Mouse (Mus musculus) forebrain, embryonic 16.5 days (tissue): Measurements from ENCODE around the gene Gm13272. TPM values are rescaled to one million over a fixed set of nuclear protein-coding genes. Genes with fewer than 3 reads are reported as not detected.
A peak's percentile ranks its signal among the peaks of the same experiment; 100 is the strongest.
"Not testable (repeated sequence)": the region's sequence is repeated elsewhere in the genome, so short reads cannot be mapped to it uniquely, and the experiment has no call there.

ENCODE experiments used
- ATAC-seq: fragments of 200-750 bp; cut with Nextera tagmentation; 2 replicates; pipeline ENCODE4 v1.8.0; 2017; ENCODE audit warnings: mild to moderate bottlenecking, moderate library complexity
- H3K27ac ChIP-seq: fragments of 300-500 bp; sonication (generic); 2 replicates; pipeline ENCODE4 v1.5.1; 2014; ENCODE audit warnings: low read length, control low read depth
- H3K27me3 ChIP-seq: fragments of 300-500 bp; sonication (generic); replicated peaks from 2 replicates; pipeline ENCODE4 v1.6.1; 2014; ENCODE audit warnings: low read length; ENCODE audit not compliant: control insufficient read depth, insufficient read depth
- H3K36me3 ChIP-seq: fragments of 300-500 bp; sonication (generic); 2 replicates; pipeline ENCODE4 v1.6.1; 2014; ENCODE audit not compliant: control insufficient read depth, insufficient read depth
- H3K4me1 ChIP-seq: fragments of 300-500 bp; sonication (generic); replicated peaks from 2 replicates; pipeline ENCODE4 v1.6.1; 2014; ENCODE audit warnings: low read length; ENCODE audit not compliant: control insufficient read depth, insufficient read depth
- H3K4me2 ChIP-seq: fragments of 300-500 bp; sonication (generic); 2 replicates; pipeline ENCODE4 v1.6.1; 2014; ENCODE audit warnings: mild to moderate bottlenecking, low read length, control low read depth
- H3K4me3 ChIP-seq: fragments of 300-500 bp; sonication (generic); replicated peaks from 2 replicates; pipeline ENCODE4 v1.5.1; 2014; ENCODE audit warnings: mild to moderate bottlenecking, low read length, control low read depth
- H3K9ac ChIP-seq: fragments of 300-500 bp; sonication (generic); replicated peaks from 2 replicates; pipeline ENCODE4 v1.6.1; 2014; ENCODE audit warnings: low read depth, low read length, control low read depth
- H3K9me3 ChIP-seq: fragments of 300-500 bp; sonication (generic); 2 replicates; pipeline ENCODE4 v1.6.1; 2016; ENCODE audit warnings: low read length; ENCODE audit not compliant: control insufficient read depth
- WGBS: fragments of 180-500 bp; shearing (Covaris S2); extraction: QIAGEN DNeasy Blood & Tissue Kit; methylation state at CpG from one replicate; pipeline ENCODE4 v1.1.7; 2014; 5-methylcytosine and 5-hydroxymethylcytosine counted together
- polyA plus RNA-seq: library from polyadenylated mRNA; unstranded; fragments of >200 nt; fragmentation: Nextera tagmentation; extraction: Ambion mirVana; gene quantifications from 2 replicates; pipeline ENCODE4 v1.2.1, GENCODE M21; 2015

Gm13272 gene
- polyA plus RNA-seq, 1 experiment from 2014 or later, result not detected

- H3K36me3 ChIP-seq, H3K4me1 ChIP-seq, H3K9me3 ChIP-seq, H3K27me3 ChIP-seq, H3K27ac ChIP-seq: not testable (repeated sequence)
- H3K4me3 ChIP-seq, result peak overlapping the region; percentile 48
- peak overlapping the region; percentile 86 for H3K4me2 ChIP-seq
- 0% methylated on average over 20 of the region's 21 CpGs for WGBS
- peak; percentile 100 for ATAC-seq
- H3K9ac ChIP-seq, result peak overlapping the region; percentile 57
These were observed 22.0 kb upstream of the Gm13272 start for GRCm38 (mm10) chr4:88757628-88758031.

- ATAC-seq, H3K4me1 ChIP-seq, H3K27ac ChIP-seq, H3K9me3 ChIP-seq, H3K36me3 ChIP-seq, H3K9ac ChIP-seq, H3K4me2 ChIP-seq, H3K4me3 ChIP-seq, H3K27me3 ChIP-seq: not testable (repeated sequence)
- 89% methylated on average over 6 of the region's 9 CpGs for WGBS
These were observed 20.9 kb upstream of the Gm13272 start for GRCm38 (mm10) chr4:88758751-88759150.

DNA sequence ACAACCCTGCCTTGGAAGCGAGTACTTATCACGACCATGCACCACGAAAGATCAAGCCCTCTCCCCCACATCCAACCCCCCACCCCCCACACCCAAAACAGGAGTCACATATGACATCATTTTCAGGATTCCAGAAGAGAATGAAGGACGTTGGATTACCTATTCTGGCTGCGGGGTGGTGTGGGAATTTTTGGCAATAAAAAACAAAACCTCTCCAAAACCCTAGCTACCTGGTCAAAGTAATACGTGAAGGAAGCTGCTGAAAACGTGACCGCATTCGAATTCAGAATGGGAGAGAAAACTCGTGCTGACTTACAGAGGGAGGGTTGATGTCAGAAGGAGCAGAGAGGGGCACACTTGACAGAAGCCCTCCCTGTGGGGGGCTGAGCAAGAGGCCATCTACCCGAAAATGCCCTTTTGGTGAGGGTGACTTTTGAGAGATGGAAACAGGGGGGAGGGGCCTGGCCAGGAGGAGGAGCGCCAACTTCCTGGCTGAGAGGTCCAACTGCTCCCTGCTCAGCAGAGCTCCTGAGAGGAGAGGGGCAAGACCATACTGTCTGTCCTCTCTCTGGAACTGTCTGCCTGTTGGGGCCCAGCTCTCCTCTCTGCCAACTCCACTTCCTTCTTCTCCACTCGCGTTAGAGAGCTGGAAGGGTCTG lies 19.9 kb upstream of the Gm13272 start, which contains the start of gene Gm13283:
Gene Gm13283, plus strand, starts transcription at position 510 of the 659 bp plus-strand sequence.
- H3K9ac ChIP-seq, result not testable (repeated sequence)

DNA sequence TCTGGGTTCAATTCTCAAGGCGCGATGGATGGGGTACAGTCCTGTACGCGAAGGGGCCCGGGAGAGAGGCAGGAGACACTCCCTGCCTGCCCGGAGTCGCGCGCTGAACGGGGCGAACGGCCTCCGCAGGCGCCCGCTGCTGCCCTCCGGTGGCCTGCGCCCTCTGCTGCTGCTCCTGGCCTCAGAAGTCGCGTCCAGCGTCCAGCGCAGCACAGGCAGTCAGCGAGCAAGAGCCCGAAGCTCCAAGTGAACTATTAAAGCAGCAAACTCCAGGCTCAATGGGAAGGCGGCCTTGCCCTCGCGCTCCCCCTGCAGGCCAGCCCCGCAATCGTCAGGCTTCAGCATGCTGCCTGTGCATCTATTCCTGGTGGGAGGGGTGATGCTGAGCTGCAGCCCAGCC lies 19.2 kb upstream of the Gm13272 start:
- peak overlapping the region; percentile 40 for H3K4me3 ChIP-seq
- 1% methylated on average over 22 of the region's 28 CpGs for WGBS
- H3K27ac ChIP-seq, H3K9ac ChIP-seq, H3K9me3 ChIP-seq, H3K27me3 ChIP-seq, ATAC-seq, H3K4me1 ChIP-seq, H3K36me3 ChIP-seq: not testable (repeated sequence)
- H3K4me2 ChIP-seq, result peak overlapping the region; percentile 60

More for the DNA sequence above, 19.9 kb upstream of the Gm13272 start, which contains the start of gene Gm13283:
- peak within 1 kb of the TSS; percentile 40 for H3K4me3 ChIP-seq
- not testable (repeated sequence) for H3K9me3 ChIP-seq, H3K36me3 ChIP-seq, H3K4me1 ChIP-seq, H3K27ac ChIP-seq, H3K27me3 ChIP-seq, ATAC-seq
- H3K4me2 ChIP-seq, result peak within 1 kb of the TSS; percentile 60
- WGBS, result 26% methylated on average over 7 of the region's 14 CpGs

DNA sequence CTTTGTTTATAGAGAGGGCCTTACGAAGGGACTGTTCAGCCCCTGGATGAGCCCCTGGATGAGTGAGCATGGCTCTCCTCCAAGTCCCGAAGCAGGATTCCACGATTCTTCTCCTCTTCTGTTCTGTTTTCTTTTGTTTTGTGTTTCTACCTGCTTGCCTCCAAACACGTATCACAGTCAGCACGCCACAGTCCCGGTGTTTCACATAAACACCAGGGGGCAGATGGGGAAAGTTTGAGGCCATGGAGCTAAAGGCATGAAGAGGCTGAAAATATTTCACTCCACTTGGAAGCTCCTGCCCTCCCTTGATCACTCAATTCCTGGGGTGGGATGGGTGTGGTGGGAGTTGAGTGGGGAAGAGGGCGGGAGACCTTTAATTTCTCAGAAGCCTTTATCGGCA lies 17.9 kb upstream of the Gm13272 start:
- not testable (repeated sequence) for H3K4me2 ChIP-seq, H3K4me3 ChIP-seq, H3K9me3 ChIP-seq, H3K4me1 ChIP-seq, H3K27ac ChIP-seq, H3K27me3 ChIP-seq, H3K36me3 ChIP-seq, H3K9ac ChIP-seq, ATAC-seq
- 68% methylated on average over 6 of the region's 8 CpGs for WGBS

- WGBS, result 59% methylated on average over 8 of the region's 9 CpGs
- H3K4me3 ChIP-seq, H3K4me1 ChIP-seq: not testable (repeated sequence)
These were observed 17.3 kb upstream of the Gm13272 start for GRCm38 (mm10) chr4:88762341-88762740.

DNA sequence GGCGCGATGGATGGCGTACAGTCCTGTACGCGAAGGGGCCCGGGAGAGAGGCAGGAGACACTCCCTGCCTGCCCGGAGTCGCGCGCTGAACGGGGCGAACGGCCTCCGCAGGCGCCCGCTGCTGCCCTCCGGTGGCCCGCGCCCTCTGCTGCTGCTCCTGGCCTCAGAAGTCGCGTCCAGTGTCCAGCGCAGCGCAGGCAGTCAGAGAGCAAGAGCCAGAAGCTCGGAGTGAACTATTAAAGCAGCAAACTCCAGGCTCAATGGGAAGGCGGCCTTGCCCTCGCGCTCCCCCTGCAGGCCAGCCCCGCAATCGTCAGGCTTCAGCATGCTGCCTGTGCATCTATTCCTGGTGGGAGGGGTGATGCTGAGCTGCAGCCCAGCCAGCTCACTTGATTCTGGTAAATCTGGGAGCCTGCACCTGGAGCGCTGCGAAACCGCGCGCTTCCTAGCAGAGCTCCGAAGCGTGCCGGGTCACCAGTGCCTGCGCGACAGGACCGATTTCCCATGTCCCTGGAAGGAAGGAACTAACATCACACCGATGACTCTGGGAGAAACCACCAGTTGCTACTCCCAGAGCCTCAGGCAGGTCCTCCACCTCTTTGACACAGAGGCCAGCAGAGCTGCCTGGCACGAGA lies 16.1 kb upstream of the Gm13272 start:
- H3K36me3 ChIP-seq, H3K27ac ChIP-seq, H3K9ac ChIP-seq, H3K9me3 ChIP-seq, ATAC-seq, H3K4me1 ChIP-seq, H3K27me3 ChIP-seq: not testable (repeated sequence)
- peak overlapping the region; percentile 61 for H3K4me2 ChIP-seq
- H3K4me3 ChIP-seq, result peak overlapping the region; percentile 40
- 3% methylated on average over 19 of the region's 42 CpGs for WGBS

More at GRCm38 (mm10) chr4:88762341-88762740, 17.3 kb upstream of the Gm13272 start:
- not testable (repeated sequence) for H3K27ac ChIP-seq, H3K4me2 ChIP-seq, H3K9ac ChIP-seq, H3K9me3 ChIP-seq, H3K27me3 ChIP-seq, H3K36me3 ChIP-seq, ATAC-seq

DNA sequence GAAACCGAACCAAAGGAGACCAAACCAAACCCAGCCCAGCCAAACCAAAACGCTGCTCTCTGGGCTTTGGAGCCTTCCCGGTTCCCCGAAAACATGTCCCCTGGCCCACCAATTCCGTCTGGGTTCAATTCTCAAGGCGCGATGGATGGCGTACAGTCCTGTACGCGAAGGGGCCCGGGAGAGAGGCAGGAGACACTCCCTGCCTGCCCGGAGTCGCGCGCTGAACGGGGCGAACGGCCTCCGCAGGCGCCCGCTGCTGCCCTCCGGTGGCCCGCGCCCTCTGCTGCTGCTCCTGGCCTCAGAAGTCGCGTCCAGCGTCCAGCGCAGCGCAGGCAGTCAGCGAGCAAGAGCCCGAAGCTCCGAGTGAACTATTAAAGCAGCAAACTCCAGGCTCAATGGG lies 6.1 kb upstream of the Gm13272 start, which contains the start of gene Gm13290:
Gene Gm13290, plus strand, starts transcription at position 301 of the 400 bp plus-strand sequence.
- H3K4me3 ChIP-seq, ATAC-seq, H3K4me2 ChIP-seq, H3K27ac ChIP-seq, H3K9me3 ChIP-seq, H3K27me3 ChIP-seq, H3K9ac ChIP-seq, H3K36me3 ChIP-seq, H3K4me1 ChIP-seq: not testable (repeated sequence)
- no CpG with 5 or more reads among the region's 32 CpGs for WGBS

DNA sequence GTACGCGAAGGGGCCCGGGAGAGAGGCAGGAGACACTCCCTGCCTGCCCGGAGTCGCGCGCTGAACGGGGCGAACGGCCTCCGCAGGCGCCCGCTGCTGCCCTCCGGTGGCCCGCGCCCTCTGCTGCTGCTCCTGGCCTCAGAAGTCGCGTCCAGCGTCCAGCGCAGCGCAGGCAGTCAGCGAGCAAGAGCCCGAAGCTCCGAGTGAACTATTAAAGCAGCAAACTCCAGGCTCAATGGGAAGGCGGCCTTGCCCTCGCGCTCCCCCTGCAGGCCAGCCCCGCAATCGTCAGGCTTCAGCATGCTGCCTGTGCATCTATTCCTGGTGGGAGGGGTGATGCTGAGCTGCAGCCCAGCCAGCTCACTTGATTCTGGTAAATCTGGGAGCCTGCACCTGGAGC lies 3.0 kb upstream of the Gm13272 start, which contains the start of gene Gm13289:
Gene Gm13289, plus strand, starts transcription at position 301 of the 400 bp plus-strand sequence.
- not testable (repeated sequence) for H3K9me3 ChIP-seq, H3K4me1 ChIP-seq, H3K36me3 ChIP-seq, H3K4me2 ChIP-seq, H3K27ac ChIP-seq, H3K4me3 ChIP-seq, H3K27me3 ChIP-seq, H3K9ac ChIP-seq, ATAC-seq
- no CpG with 5 or more reads among the region's 29 CpGs for WGBS
